Mouse (Mus musculus) embryonic facial prominence, embryonic 12.5 days (tissue): ENCODE measurements at regions not wholly inside any gene's neighbourhood (a gene's known extent, or its start where the extent isn't known, plus 50 kb on each side); places are given as distances from the start of the nearest gene placed in this dataset.

Experiments used
- ATAC-seq: fragments of 200-750 bp; cut with Nextera tagmentation; 2 replicates; pipeline ENCODE4 v1.8.0; 2017; ENCODE audit not compliant: insufficient number of reproducible peaks, insufficient read depth, low FRiP score, low TSS enrichment
- H3K27ac ChIP-seq: fragments of 300-500 bp; sonication (generic); 2 replicates; pipeline ENCODE4 v1.5.1; 2016; ENCODE audit warnings: mild to moderate bottlenecking
- H3K27me3 ChIP-seq: fragments of 300-500 bp; sonication (generic); 2 replicates; pipeline ENCODE4 v1.6.1; 2016; ENCODE audit warnings: mild to moderate bottlenecking, moderate library complexity
- H3K36me3 ChIP-seq: fragments of 300-500 bp; sonication (generic); 2 replicates; pipeline ENCODE4 v1.6.1; 2016; ENCODE audit warnings: mild to moderate bottlenecking
- H3K4me1 ChIP-seq: fragments of 300-500 bp; sonication (generic); 2 replicates; pipeline ENCODE4 v1.6.1; 2016
- H3K4me2 ChIP-seq: fragments of 300-500 bp; sonication (generic); replicated peaks from 2 replicates; pipeline ENCODE4 v1.6.1; 2016; ENCODE audit warnings: mild to moderate bottlenecking, moderate library complexity
- H3K4me3 ChIP-seq: fragments of 300-500 bp; sonication (generic); 2 replicates; pipeline ENCODE4 v1.5.1; 2016; ENCODE audit warnings: mild to moderate bottlenecking
- H3K9ac ChIP-seq: fragments of 300-500 bp; sonication (generic); 2 replicates; pipeline ENCODE4 v1.6.1; 2016; ENCODE audit warnings: mild to moderate bottlenecking, moderate library complexity
- H3K9me3 ChIP-seq: fragments of 300-500 bp; sonication (generic); 2 replicates; pipeline ENCODE4 v1.6.1; 2016; ENCODE audit warnings: mild to moderate bottlenecking, moderate library complexity
- WGBS: fragments of 180-500 bp; shearing (Covaris S2); methylation state at CpG from one replicate; pipeline ENCODE4 v1.1.7; 2016; 5-methylcytosine and 5-hydroxymethylcytosine counted together

- Histone ChIP-seq H3K9ac (no peak overlapping the region), H3K27me3 (no peaks in the 10 kb centered on the region), H3K36me3 (no peaks in the 10 kb centered on the region), H3K4me1 (no peaks in the 10 kb centered on the region), H3K27ac (no peak overlapping the region), H3K4me2 (no peak overlapping the region), H3K4me3 (no peak overlapping the region), H3K9me3 (no peaks in the 10 kb centered on the region)
- 87% methylated on average over 4 of the region's 4 CpGs for whole genome bisulfite sequencing
- no peak for ATAC-seq
These were observed 103.3 kb upstream of the Tle4 start for GRCm38 (mm10) chr19:14701116-14701515.

GRCm38 (mm10) chr19:14695369-14695768 lies 97.5 kb upstream of the Tle4 start:
- 91% methylated on average over 10 of the region's 10 CpGs for WGBS
- H3K9ac ChIP-seq, result no peak overlapping the region
- H3K27ac ChIP-seq, result no peak overlapping the region
- H3K4me2 ChIP-seq, result no peak overlapping the region
- H3K36me3 ChIP-seq, result no peaks in the 10 kb centered on the region
- H3K9me3 ChIP-seq, result no peaks in the 10 kb centered on the region
- H3K4me3 ChIP-seq, result no peak overlapping the region
- no peaks in the 10 kb centered on the region for H3K4me1 ChIP-seq
- no peaks in the 10 kb centered on the region for H3K27me3 ChIP-seq
- ATAC-seq, result no peak

GRCm38 (mm10) chr19:14692183-14692582 lies 94.3 kb upstream of the Tle4 start:
- H3K27ac ChIP-seq, result no peak overlapping the region
- H3K4me2 ChIP-seq, result no peak overlapping the region
- H3K4me1 ChIP-seq, result no peaks in the 10 kb centered on the region
- no peaks in the 10 kb centered on the region for H3K9me3 ChIP-seq
- no peaks in the 10 kb centered on the region for H3K27me3 ChIP-seq
- H3K4me3 ChIP-seq, result no peak overlapping the region
- H3K9ac ChIP-seq, result no peak overlapping the region
- no peaks in the 10 kb centered on the region for H3K36me3 ChIP-seq
- ATAC-seq, result no peak

- no peaks in the 10 kb centered on the region for H3K27me3 ChIP-seq
- H3K27ac ChIP-seq, result no peak overlapping the region
- 91% methylated on average over 1 of the region's 1 CpGs for WGBS
These were observed 87.8 kb upstream of the Tle4 start for GRCm38 (mm10) chr19:14685628-14686027.

GRCm38 (mm10) chr19:14684669-14685068 lies 86.8 kb upstream of the Tle4 start:
- WGBS, result 58% methylated on average over 3 of the region's 3 CpGs
- H3K9ac ChIP-seq, result no peak overlapping the region
- H3K36me3 ChIP-seq, result no peaks in the 10 kb centered on the region

More at GRCm38 (mm10) chr19:14685628-14686027, 87.8 kb upstream of the Tle4 start:
- no peak overlapping the region for H3K9ac ChIP-seq
- no peak for ATAC-seq
- no peaks in the 10 kb centered on the region for H3K4me1 ChIP-seq
- no peak overlapping the region for H3K4me3 ChIP-seq
- H3K9me3 ChIP-seq, result no peaks in the 10 kb centered on the region
- no peaks in the 10 kb centered on the region for H3K36me3 ChIP-seq
- H3K4me2 ChIP-seq, result no peak overlapping the region

GRCm38 (mm10) chr19:14681306-14681705 lies 83.5 kb upstream of the Tle4 start:
- Histone ChIP-seq H3K9me3 (no peaks in the 10 kb centered on the region), H3K36me3 (no peaks in the 10 kb centered on the region), H3K4me2 (no peak overlapping the region), H3K9ac (no peak overlapping the region), H3K4me1 (no peaks in the 10 kb centered on the region), H3K4me3 (no peak overlapping the region), H3K27ac (no peak overlapping the region), H3K27me3 (no peaks in the 10 kb centered on the region)
- ATAC-seq, result no peak
- 71% methylated on average over 11 of the region's 11 CpGs for whole genome bisulfite sequencing

More at GRCm38 (mm10) chr19:14684669-14685068, 86.8 kb upstream of the Tle4 start:
- H3K4me1 ChIP-seq, result no peaks in the 10 kb centered on the region
- no peaks in the 10 kb centered on the region for H3K9me3 ChIP-seq
- no peak overlapping the region for H3K4me3 ChIP-seq
- no peak overlapping the region for H3K4me2 ChIP-seq
- H3K27me3 ChIP-seq, result no peaks in the 10 kb centered on the region
- H3K27ac ChIP-seq, result no peak overlapping the region
- 0 out of 2 replicates have a peak, but pooled peaks have one; percentile 10 for ATAC-seq

- Histone ChIP-seq H3K4me3 (no peak overlapping the region), H3K27ac (no peak overlapping the region), H3K4me2 (no peak overlapping the region), H3K36me3 (no peaks in the 10 kb centered on the region), H3K9me3 (no peaks in the 10 kb centered on the region), H3K27me3 (no peaks in the 10 kb centered on the region), H3K9ac (no peak overlapping the region), H3K4me1 (no peaks in the 10 kb centered on the region)
- no peak for ATAC-seq
- WGBS, result 95% methylated on average over 2 of the region's 2 CpGs
These were observed 81.9 kb upstream of the Tle4 start for GRCm38 (mm10) chr19:14679776-14680175.

- WGBS, result 83% methylated on average over 4 of the region's 4 CpGs
These were observed 80.7 kb upstream of the Tle4 start for GRCm38 (mm10) chr19:14678584-14678983.

GRCm38 (mm10) chr19:14676929-14677328 lies 79.1 kb upstream of the Tle4 start:
- Histone ChIP-seq H3K4me2 (no peak overlapping the region), H3K4me3 (no peak overlapping the region), H3K27me3 (no peaks in the 10 kb centered on the region), H3K9me3 (no peaks in the 10 kb centered on the region), H3K36me3 (no peaks in the 10 kb centered on the region), H3K9ac (no peak overlapping the region), H3K27ac (no peak overlapping the region), H3K4me1 (no peaks in the 10 kb centered on the region)
- 59% methylated on average over 2 of the region's 2 CpGs for WGBS
- no peak for ATAC-seq

More at GRCm38 (mm10) chr19:14678584-14678983, 80.7 kb upstream of the Tle4 start:
- Histone ChIP-seq H3K9me3 (no peaks in the 10 kb centered on the region), H3K4me2 (no peak overlapping the region), H3K4me3 (no peak overlapping the region), H3K9ac (no peak overlapping the region), H3K4me1 (no peaks in the 10 kb centered on the region), H3K27me3 (no peaks in the 10 kb centered on the region), H3K36me3 (no peaks in the 10 kb centered on the region), H3K27ac (no peak overlapping the region)
- ATAC-seq, result no peak

GRCm38 (mm10) chr19:14670821-14671104 lies 72.9 kb upstream of the Tle4 start:
- no peak overlapping the region for H3K4me2 ChIP-seq
- H3K9ac ChIP-seq, result no peak overlapping the region
- no peaks in the 10 kb centered on the region for H3K27me3 ChIP-seq
- H3K4me1 ChIP-seq, result peaks cover 14% of the 10 kb centered on the region
- H3K9me3 ChIP-seq, result no peaks in the 10 kb centered on the region
- no peaks in the 10 kb centered on the region for H3K36me3 ChIP-seq
- no peak overlapping the region for H3K27ac ChIP-seq
- no peak for ATAC-seq
- no peak overlapping the region for H3K4me3 ChIP-seq

- peaks cover 14% of the 10 kb centered on the region for H3K4me1 ChIP-seq
- H3K4me3 ChIP-seq, result no peak overlapping the region
- H3K27me3 ChIP-seq, result no peaks in the 10 kb centered on the region
- H3K27ac ChIP-seq, result no peak overlapping the region
- no peak for ATAC-seq
- H3K9me3 ChIP-seq, result no peaks in the 10 kb centered on the region
- peak overlapping the region; percentile 17; the same call in 1 of the 2 replicates for H3K4me2 ChIP-seq
- no peak overlapping the region for H3K9ac ChIP-seq
- WGBS, result 17% methylated on average over 12 of the region's 13 CpGs
- no peaks in the 10 kb centered on the region for H3K36me3 ChIP-seq
These were observed 72.4 kb upstream of the Tle4 start for GRCm38 (mm10) chr19:14670078-14670820.

GRCm38 (mm10) chr19:14668512-14669181 lies 70.8 kb upstream of the Tle4 start:
- no peaks in the 10 kb centered on the region for H3K9me3 ChIP-seq
- no peak overlapping the region for H3K9ac ChIP-seq
- H3K4me2 ChIP-seq, result no peak overlapping the region
- no peak overlapping the region for H3K27ac ChIP-seq
- WGBS, result 77% methylated on average over 4 of the region's 4 CpGs
- peaks cover 14% of the 10 kb centered on the region for H3K4me1 ChIP-seq
- no peaks in the 10 kb centered on the region for H3K36me3 ChIP-seq
- H3K4me3 ChIP-seq, result no peak overlapping the region
- ATAC-seq, result no peak
- H3K27me3 ChIP-seq, result no peaks in the 10 kb centered on the region
